Mouse (Mus musculus) limb, embryonic 11.5 days (tissue): ENCODE results near the gene Aldh8a1. TPM values are rescaled to one million over a fixed set of nuclear protein-coding genes. Genes with fewer than 3 reads are reported as not detected.

Source experiments
- ATAC-seq: fragments of 200-750 bp; cut with Nextera tagmentation; 2 replicates; pipeline ENCODE4 v1.8.0; 2017; ENCODE audit warnings: low read depth; ENCODE audit not compliant: insufficient number of reproducible peaks, low FRiP score, low TSS enrichment
- DNase-seq: peaks from one replicate; pipeline ENCODE4 v3.0.0-alpha.2; 2015; ENCODE audit warnings: low spot score
- H3K27ac ChIP-seq: fragments of 300-500 bp; sonication (generic); replicated peaks from 2 replicates; pipeline ENCODE4 v1.5.1; 2014; ENCODE audit warnings: low read depth, mild to moderate bottlenecking, low read length
- H3K27me3 ChIP-seq: fragments of 300-500 bp; sonication (generic); 2 replicates; pipeline ENCODE4 v1.6.1; 2014; ENCODE audit warnings: mild to moderate bottlenecking, low read length, mixed read lengths; ENCODE audit not compliant: control insufficient read depth, insufficient read depth
- H3K36me3 ChIP-seq: fragments of 300-500 bp; sonication (generic); 2 replicates; pipeline ENCODE4 v1.6.1; 2014; ENCODE audit warnings: mild to moderate bottlenecking, low read length, moderate library complexity, mixed read lengths; ENCODE audit not compliant: control insufficient read depth, insufficient read depth
- H3K4me1 ChIP-seq: fragments of 300-500 bp; sonication (generic); 2 replicates; pipeline ENCODE4 v1.6.1; 2014; ENCODE audit warnings: low read length, mixed read lengths; ENCODE audit not compliant: control insufficient read depth, insufficient read depth
- H3K4me2 ChIP-seq: fragments of 300-500 bp; sonication (generic); 2 replicates; pipeline ENCODE4 v1.6.1; 2014; ENCODE audit warnings: low read depth, mild to moderate bottlenecking, moderate library complexity; ENCODE audit not compliant: severe bottlenecking
- H3K4me3 ChIP-seq: fragments of 300-500 bp; sonication (generic); 2 replicates; pipeline ENCODE4 v1.5.1; 2014; ENCODE audit warnings: low read depth, low read length
- H3K9ac ChIP-seq: fragments of 300-500 bp; sonication (generic); 2 replicates; pipeline ENCODE4 v1.6.1; 2014; ENCODE audit warnings: mild to moderate bottlenecking, low read length
- H3K9me3 ChIP-seq: fragments of 300-500 bp; sonication (generic); 2 replicates; pipeline ENCODE4 v1.6.1; 2016; ENCODE audit warnings: low read length; ENCODE audit not compliant: control insufficient read depth
- WGBS: fragments of 180-500 bp; shearing (Covaris S2); extraction: QIAGEN DNeasy Blood & Tissue Kit; methylation state at CpG from one replicate; pipeline ENCODE4 v1.1.7; 2014; 5-methylcytosine and 5-hydroxymethylcytosine counted together
- polyA plus RNA-seq: library from polyadenylated mRNA; unstranded; fragments of >200 nt; fragmentation: Nextera tagmentation; extraction: Ambion mirVana; gene quantifications from 2 replicates; pipeline ENCODE4 v1.2.1, GENCODE M21; 2014

Gene Aldh8a1
- not detected in 2 replicates for polyA plus RNA-seq

- no peak within 1 kb of the TSS for H3K27ac ChIP-seq
- H3K36me3 ChIP-seq: no peaks in the 10 kb centered on the region
- DNase-seq (no peak), ATAC-seq (no peak)
- no peaks in the 10 kb centered on the region for H3K4me1 ChIP-seq
- no peak within 1 kb of the TSS for H3K4me2 ChIP-seq
- no peak within 1 kb of the TSS for H3K4me3 ChIP-seq
- H3K9me3 ChIP-seq: no peaks in the 10 kb centered on the region
- no peak within 1 kb of the TSS for H3K9ac ChIP-seq
- H3K27me3 ChIP-seq: no peaks in the 10 kb centered on the region
- WGBS: 86% methylated on average over 13 of the region's 13 CpGs
Measured at GRCm38 (mm10) chr10:21376682-21377473, at the start of gene Aldh8a1. Gene Aldh8a1 (plus strand): TSS chr10:21377291.

- ATAC-seq (no peak), DNase-seq (no peak)
- H3K9me3 ChIP-seq: no peaks in the 10 kb centered on the region
- H3K27ac ChIP-seq: no peak overlapping the region
- no peaks in the 10 kb centered on the region for H3K27me3 ChIP-seq
- no peak overlapping the region for H3K4me2 ChIP-seq
- WGBS: 90% methylated on average over 7 of the region's 7 CpGs
- peaks cover 4% of the 10 kb centered on the region for H3K36me3 ChIP-seq
- H3K4me3 ChIP-seq: no peak overlapping the region
- no peak overlapping the region for H3K9ac ChIP-seq
- H3K4me1 ChIP-seq: no peaks in the 10 kb centered on the region
Measured at GRCm38 (mm10) chr10:21327605-21328135, 49.4 kb upstream of the Aldh8a1 start.

- no peak for ATAC-seq
- no peak overlapping the region for H3K9ac ChIP-seq
- no peaks in the 10 kb centered on the region for H3K27me3 ChIP-seq
- DNase-seq: no peak
- H3K4me2 ChIP-seq: no peak overlapping the region
- H3K36me3 ChIP-seq: peaks cover 11% of the 10 kb centered on the region
- H3K4me3 ChIP-seq: no peak overlapping the region
- no peaks in the 10 kb centered on the region for H3K4me1 ChIP-seq
- H3K27ac ChIP-seq: no peak overlapping the region
- 80% methylated on average over 7 of the region's 7 CpGs for WGBS
- no peaks in the 10 kb centered on the region for H3K9me3 ChIP-seq
Measured at GRCm38 (mm10) chr10:21334349-21335105, 42.6 kb upstream of the Aldh8a1 start.

- Histone ChIP-seq H3K27ac (no peak overlapping the region), H3K9ac (no peak overlapping the region), H3K27me3 (no peaks in the 10 kb centered on the region), H3K4me2 (no peak overlapping the region), H3K4me1 (no peaks in the 10 kb centered on the region), H3K36me3 (peaks cover 11% of the 10 kb centered on the region), H3K9me3 (no peaks in the 10 kb centered on the region), H3K4me3 (no peak overlapping the region)
- no peak for DNase-seq
- WGBS: 96% methylated on average over 5 of the region's 5 CpGs
- no peak for ATAC-seq
Measured at GRCm38 (mm10) chr10:21335534-21335933, 41.6 kb upstream of the Aldh8a1 start.

GRCm38 (mm10) chr10:21337191-21337590 is 39.9 kb upstream of the Aldh8a1 start:
- ATAC-seq: no peak
- H3K9ac ChIP-seq: no peak overlapping the region
- peaks cover 11% of the 10 kb centered on the region; the same call in 1 of the 2 replicates for H3K36me3 ChIP-seq
- no peak overlapping the region for H3K4me3 ChIP-seq
- no peaks in the 10 kb centered on the region for H3K9me3 ChIP-seq
- H3K27ac ChIP-seq: no peak overlapping the region
- no peaks in the 10 kb centered on the region for H3K27me3 ChIP-seq
- DNase-seq: no peak
- WGBS: 66% methylated on average over 2 of the region's 2 CpGs
- H3K4me2 ChIP-seq: no peak overlapping the region
- no peaks in the 10 kb centered on the region for H3K4me1 ChIP-seq

- Histone ChIP-seq H3K9ac (no peak overlapping the region), H3K36me3 (peaks cover 12% of the 10 kb centered on the region; the same call in 1 of the 2 replicates), H3K4me3 (no peak overlapping the region), H3K9me3 (no peaks in the 10 kb centered on the region), H3K27me3 (no peaks in the 10 kb centered on the region), H3K27ac (no peak overlapping the region), H3K4me1 (no peaks in the 10 kb centered on the region), H3K4me2 (no peak overlapping the region)
- DNase-seq: no peak
- 86% methylated on average over 14 of the region's 14 CpGs for WGBS
- no peak for ATAC-seq
Measured at GRCm38 (mm10) chr10:21341706-21342105, 35.4 kb upstream of the Aldh8a1 start.

GRCm38 (mm10) chr10:21342331-21343005 is 34.6 kb upstream of the Aldh8a1 start:
- WGBS: 93% methylated on average over 11 of the region's 11 CpGs
- DNase-seq (no peak), ATAC-seq (no peak)
- Histone ChIP-seq H3K4me2 (no peak overlapping the region), H3K9me3 (no peaks in the 10 kb centered on the region), H3K4me1 (no peaks in the 10 kb centered on the region), H3K36me3 (peaks cover 7% of the 10 kb centered on the region; the same call in 1 of the 2 replicates), H3K4me3 (no peak overlapping the region), H3K27me3 (no peaks in the 10 kb centered on the region), H3K27ac (no peak overlapping the region), H3K9ac (no peak overlapping the region)

GRCm38 (mm10) chr10:21347332-21347731 is 29.8 kb upstream of the Aldh8a1 start:
- H3K4me1 ChIP-seq: no peaks in the 10 kb centered on the region
- no peak overlapping the region for H3K4me3 ChIP-seq
- no peak overlapping the region for H3K27ac ChIP-seq
- 86% methylated on average over 4 of the region's 4 CpGs for WGBS
- no peak for ATAC-seq
- peaks cover 6% of the 10 kb centered on the region; the same call in 1 of the 2 replicates for H3K36me3 ChIP-seq
- DNase-seq: no peak
- no peaks in the 10 kb centered on the region for H3K27me3 ChIP-seq
- no peak overlapping the region for H3K9ac ChIP-seq
- no peaks in the 10 kb centered on the region for H3K9me3 ChIP-seq
- no peak overlapping the region for H3K4me2 ChIP-seq
